Mouse (Mus musculus) C2C12 (cell line): ENCODE data around the gene Pfn5. TPM values are rescaled to one million over a fixed set of nuclear protein-coding genes. Genes with fewer than 3 reads are reported as not detected.
"Not testable (repeated sequence)": the region's sequence is repeated elsewhere in the genome, so short reads cannot be mapped to it uniquely, and the experiment has no call there.

Source experiments
- H3K27me3 ChIP-seq: one replicate; pipeline ENCODE4 v1.6.1; 2011; ENCODE audit not compliant: control insufficient read depth, insufficient read depth, insufficient read length
- H3K36me3 ChIP-seq: one replicate; pipeline ENCODE4 v1.6.1; 2011; ENCODE audit not compliant: control insufficient read depth, insufficient read depth
- H3K4me3 ChIP-seq: one replicate; pipeline ENCODE4 v1.5.1; 2011; ENCODE audit warnings: mild to moderate bottlenecking, control low read depth; ENCODE audit not compliant: poor library complexity, insufficient read depth, severe bottlenecking
- H3K79me2 ChIP-seq: one replicate; pipeline ENCODE4 v1.6.1; 2011; ENCODE audit not compliant: control insufficient read depth, insufficient read depth
- H3K79me3 ChIP-seq: one replicate; pipeline ENCODE4 v1.6.1; 2011; ENCODE audit warnings: low read depth, control low read depth
- H3ac ChIP-seq: one replicate; pipeline ENCODE3; 2011; ENCODE audit warnings: low read depth; ENCODE audit not compliant: control insufficient read depth, insufficient read length
- CEBPB ChIP-seq: IDR thresholded peaks from one replicate; pipeline ENCODE4 v1.6.1; 2011; ENCODE audit warnings: low read depth, mild to moderate bottlenecking, control low read depth, moderate library complexity
- CTCF ChIP-seq: IDR thresholded peaks from one replicate; pipeline ENCODE4 v1.5.1; 2011; ENCODE audit not compliant: control insufficient read depth, insufficient read depth, insufficient read length
- FOSL1 ChIP-seq: IDR thresholded peaks from one replicate; pipeline ENCODE4 v1.8.0; 2011; ENCODE audit warnings: mild to moderate bottlenecking, low read length; ENCODE audit not compliant: poor library complexity, insufficient read depth, severe bottlenecking
- MAX ChIP-seq: IDR thresholded peaks from one replicate; pipeline ENCODE4 v1.6.1; 2011; ENCODE audit warnings: mild to moderate bottlenecking, control low read depth
- MYOD1 ChIP-seq: IDR thresholded peaks from one replicate; pipeline ENCODE4 v1.6.1; 2011; ENCODE audit warnings: low read depth; ENCODE audit not compliant: control insufficient read depth, insufficient read length
- MYOG ChIP-seq: IDR thresholded peaks from one replicate; pipeline ENCODE4 v1.6.1; 2011; ENCODE audit not compliant: control insufficient read depth, insufficient read length; ENCODE audit errors: extremely low read depth
- USF1 ChIP-seq: IDR thresholded peaks from one replicate; pipeline ENCODE4 v1.6.1; 2011; ENCODE audit warnings: low read depth, mild to moderate bottlenecking, control low read depth, moderate library complexity
- long read RNA-seq, 2 experiments: library from polyadenylated mRNA; unstranded; transcript quantifications; one replicate each; pipeline ENCODE4 v2.0.0; 2019 to 2020
- polyA plus RNA-seq: library from polyadenylated mRNA; unstranded; fragments of >200 nt; fragmentation: generic; extraction: Trizol; gene quantifications from one replicate; pipeline ENCODE4 v1.2.1, GENCODE M21; 2012; ENCODE audit warnings: missing spikeins

Pfn5 gene
- not detected for polyA plus RNA-seq
- long read RNA-seq, experiment 1, result 0 reads
- long read RNA-seq, experiment 2, result 0 reads

DNA sequence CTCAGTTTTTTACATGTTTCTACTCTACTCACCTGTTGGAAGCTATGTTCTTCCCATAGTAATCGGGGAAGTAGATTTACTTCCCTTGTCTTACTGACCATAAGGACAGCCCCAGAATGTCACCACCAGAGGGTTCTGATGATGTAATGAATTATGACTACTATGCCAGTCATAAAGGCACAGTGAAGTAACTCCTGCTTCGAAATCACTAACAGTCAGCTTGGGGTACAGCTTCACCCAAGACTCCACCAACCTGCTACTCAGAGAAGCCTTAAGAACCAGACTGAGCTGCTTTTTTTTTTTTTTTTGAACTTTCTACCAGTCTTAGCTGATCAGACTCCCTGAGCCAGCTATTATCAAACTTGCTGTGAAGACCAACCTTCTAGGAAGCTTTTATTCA lies at the start of gene Pfn5, which contains the start of gene Asb12:
Gene Pfn5, plus strand, starts transcription at position 218 of the 400 bp plus-strand sequence.
Gene Asb12, minus strand, starts transcription at position 101 of the 400 bp plus-strand sequence.
- Histone ChIP-seq H3ac (no peak within 1 kb of the TSS), H3K36me3 (no peaks in the 10 kb centered on the region), H3K4me3 (no peak within 1 kb of the TSS), H3K79me3 (no peaks in the 10 kb centered on the region), H3K79me2 (no peaks in the 10 kb centered on the region), H3K27me3 (no peaks in the 10 kb centered on the region)
- no peak for TF ChIP-seq FOSL1
- TF ChIP-seq MAX, result no peak
- TF ChIP-seq MYOD1, result no peak
- TF ChIP-seq MYOG, result no peak
- no peak for TF ChIP-seq CEBPB
- no peak for TF ChIP-seq USF1
- TF ChIP-seq CTCF, result no peak

DNA sequence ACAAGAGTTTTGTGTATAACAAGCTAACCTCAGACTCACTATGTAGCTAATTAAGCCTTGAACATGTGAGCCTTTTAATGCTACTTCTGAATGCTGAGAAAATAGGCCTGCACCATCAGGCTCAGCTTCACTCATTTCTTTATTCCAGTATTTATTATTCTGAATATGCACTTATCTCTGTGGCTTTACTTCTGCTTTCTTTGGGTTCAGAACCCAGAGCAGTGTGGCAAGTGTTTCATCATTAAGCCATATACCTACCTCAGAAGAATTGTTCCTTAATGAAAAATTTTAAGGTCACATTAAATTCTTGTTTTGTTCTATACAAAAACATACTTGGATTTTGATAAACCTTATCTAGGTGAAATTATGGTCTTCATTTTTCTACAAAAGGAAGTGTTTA lies 34.0 kb upstream of the Pfn5 start:
- no peak overlapping the region for H3ac ChIP-seq
- no peaks in the 10 kb centered on the region for H3K27me3 ChIP-seq
- H3K4me3 ChIP-seq, result no peak overlapping the region
- H3K79me2 ChIP-seq, result no peaks in the 10 kb centered on the region
- TF ChIP-seq FOSL1 (no peak), MYOG (no peak), MAX (no peak), CEBPB (no peak), CTCF (no peak), MYOD1 (no peak), USF1 (no peak)
- H3K79me3 ChIP-seq, result no peaks in the 10 kb centered on the region
- no peaks in the 10 kb centered on the region for H3K36me3 ChIP-seq

- Histone ChIP-seq H3K27me3 (no peaks in the 10 kb centered on the region), H3K4me3 (no peak overlapping the region), H3ac (no peak overlapping the region), H3K36me3 (no peaks in the 10 kb centered on the region), H3K79me3 (no peaks in the 10 kb centered on the region), H3K79me2 (no peaks in the 10 kb centered on the region)
- no peak for TF ChIP-seq USF1
- TF ChIP-seq CEBPB, result no peak
- TF ChIP-seq MYOG, result no peak
- TF ChIP-seq CTCF, result no peak
- no peak for TF ChIP-seq MAX
- TF ChIP-seq FOSL1, result no peak
- TF ChIP-seq MYOD1, result no peak
Measured at GRCm38 (mm10) chrX:95525166-95525565, 32.7 kb upstream of the Pfn5 start.

- not testable (repeated sequence) for H3K27me3 ChIP-seq, H3K79me3 ChIP-seq, H3K4me3 ChIP-seq, H3K36me3 ChIP-seq, H3K79me2 ChIP-seq, H3ac ChIP-seq
Measured at GRCm38 (mm10) chrX:95535493-95535892, 22.4 kb upstream of the Pfn5 start.

DNA sequence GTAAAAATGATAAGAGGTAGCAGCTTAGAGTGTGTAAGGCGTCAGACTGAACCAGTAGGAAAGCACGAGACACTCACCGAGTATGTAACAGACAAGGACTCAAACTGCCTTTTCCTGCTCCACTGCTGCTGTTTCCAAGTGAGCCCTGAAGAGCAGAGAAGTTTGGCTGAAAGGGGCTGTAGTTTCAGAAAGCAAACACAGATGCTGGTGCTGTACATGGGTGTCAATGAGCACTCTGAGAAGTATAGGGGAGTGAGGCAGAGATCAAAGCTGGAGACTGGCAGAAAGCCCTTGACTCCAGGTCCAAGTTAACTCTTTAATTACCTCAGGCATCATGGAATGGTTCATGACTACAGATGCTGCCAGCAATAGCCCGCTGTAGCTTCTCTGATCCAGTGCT lies 3.6 kb upstream of the Pfn5 start:
- H3K27me3 ChIP-seq, result no peaks in the 10 kb centered on the region
- H3K36me3 ChIP-seq, result no peaks in the 10 kb centered on the region
- no peak overlapping the region for H3K4me3 ChIP-seq
- no peaks in the 10 kb centered on the region for H3K79me2 ChIP-seq
- no peaks in the 10 kb centered on the region for H3K79me3 ChIP-seq
- TF ChIP-seq MYOD1, result no peak
- no peak for TF ChIP-seq MYOG
- no peak for TF ChIP-seq USF1
- no peak for TF ChIP-seq FOSL1
- no peak for TF ChIP-seq CTCF
- TF ChIP-seq MAX, result no peak
- no peak for TF ChIP-seq CEBPB
- H3ac ChIP-seq, result no peak overlapping the region

DNA sequence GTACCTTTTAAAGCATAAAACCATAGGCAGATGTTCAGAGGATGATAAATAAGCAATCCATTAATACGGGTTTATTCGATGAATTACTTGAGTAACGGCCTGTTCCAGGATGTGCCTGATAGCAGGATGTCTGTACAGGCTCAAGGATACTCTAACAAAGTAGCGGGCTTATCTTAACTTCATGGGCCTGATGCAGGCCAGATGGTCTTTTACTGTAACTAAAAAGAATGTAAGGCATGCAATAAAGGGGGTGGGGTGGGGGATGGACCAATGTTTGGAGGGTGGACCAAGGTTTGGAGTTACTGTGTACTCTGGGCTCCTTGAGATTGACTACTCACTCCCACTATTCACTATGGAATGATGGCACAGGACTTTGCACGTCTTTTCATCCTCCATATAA lies 42.7 kb downstream of the Pfn5 start:
- no peak overlapping the region for H3K4me3 ChIP-seq
- H3K27me3 ChIP-seq, result no peaks in the 10 kb centered on the region
- H3K79me3 ChIP-seq, result no peaks in the 10 kb centered on the region
- H3K79me2 ChIP-seq, result no peaks in the 10 kb centered on the region
- no peak overlapping the region for H3ac ChIP-seq
- H3K36me3 ChIP-seq, result no peaks in the 10 kb centered on the region
- TF ChIP-seq USF1 (no peak), CTCF (no peak), MYOG (no peak), MYOD1 (no peak), CEBPB (no peak), FOSL1 (no peak), MAX (no peak)

Other genes starting within 250 kb of the Pfn5 start
- 1.6 TPM for gene Amer1, start 113.2 kb upstream of the Pfn5 start, polyA plus RNA-seq
- not detected for gene Asb12, start 117 bp upstream of the Pfn5 start, polyA plus RNA-seq
- gene Zc4h2, start 100.4 kb downstream of the Pfn5 start, polyA plus RNA-seq, result 3.1 TPM
- gene Zc3h12b, start 153.6 kb downstream of the Pfn5 start, polyA plus RNA-seq, result 0.33 TPM